16 mouse cellular contexts compared by ENCODE assay signal in genomic region chr1:150775742-150776141, GRCm38 (mm10).
DNase-seq lines count a peak whose midpoint lies in the region; ATAC-seq lines count a peak whose summit lies in the region.
"Had no signal": no experiment of that assay in that cellular context is flagged by ENCODE, and none has a peak within 500 bp of the region (broad histone marks: within the 10 kb centered on the region; RNA-seq: fewer than 3 reads in every experiment).

No protein-coding gene starts in this region.

- no peak overlapping the region for H3K9ac ChIP-seq in neural tube, embryonic 15.5 days (replicated peaks)
- H3K9ac ChIP-seq: embryonic facial prominence, embryonic 12.5 days; forebrain, embryonic 12.5 days had no signal

- H3K4me2 ChIP-seq in neural tube, embryonic 15.5 days, result no peak overlapping the region
- H3K4me2 ChIP-seq: embryonic facial prominence, embryonic 12.5 days; forebrain, embryonic 12.5 days had no signal

- H3K36me3 ChIP-seq in neural tube, embryonic 15.5 days, result no peaks in the 10 kb centered on the region
- H3K36me3 ChIP-seq: forebrain, embryonic 12.5 days; hindbrain, embryonic 10.5 days had no signal

- DNase-seq in gastrocnemius, postnatal 10 days, result peak; percentile 28
- DNase-seq in gastrocnemius, postnatal 25 days, result no peak
- DNase-seq in layer of hippocampus, postnatal 10 days (ENCODE audit: low spot score in 2 of 2), result peak; percentile 8 to 18
- DNase-seq in layer of hippocampus, postnatal 36 days, result no peak
- DNase-seq in right cerebral cortex, postnatal 14 days, result peak; percentile 62
- DNase-seq in right cerebral cortex, postnatal 25 days, result no peak
- DNase-seq: cerebellum, adult 8-10 months; midbrain, embryonic 14.5 days; spleen, adult 18-20 months; thymus, postnatal 14 days had no signal

- ATAC-seq in neural tube, embryonic 15.5 days (ENCODE audit: low FRiP score), result no peak
- ATAC-seq: inflammation-experienced regulatory T-cells, adult 6 months; lung, postnatal 0 days had no signal

- H3K27me3 ChIP-seq in neural tube, embryonic 15.5 days (replicated peaks), result no peaks in the 10 kb centered on the region
- H3K27me3 ChIP-seq: embryonic facial prominence, embryonic 12.5 days; forebrain, embryonic 12.5 days had no signal

- no peak overlapping the region for H3K4me3 ChIP-seq in neural tube, embryonic 15.5 days (replicated peaks)
- H3K4me3 ChIP-seq: embryonic facial prominence, embryonic 12.5 days; forebrain, embryonic 12.5 days; hindbrain, embryonic 10.5 days had no signal

- H3K27ac ChIP-seq in neural tube, embryonic 15.5 days (replicated peaks), result no peak overlapping the region
- H3K27ac ChIP-seq: embryonic facial prominence, embryonic 12.5 days; forebrain, embryonic 12.5 days; hindbrain, embryonic 10.5 days had no signal

- 77% methylated on average over 2 of the region's 2 CpGs for WGBS in neural tube, embryonic 15.5 days

- H3K9me3 ChIP-seq in neural tube, embryonic 15.5 days (replicated peaks), result no peaks in the 10 kb centered on the region
- H3K9me3 ChIP-seq: embryonic facial prominence, embryonic 12.5 days; forebrain, embryonic 12.5 days; hindbrain, embryonic 10.5 days had no signal

- no peaks in the 10 kb centered on the region for H3K4me1 ChIP-seq in neural tube, embryonic 15.5 days

Comparison
In these comparisons a context has a peak if more than half of its experiments do, and no peak if none do; other contexts are left out.
1. DNase-seq: peak in gastrocnemius, postnatal 10 days (single experiment), layer of hippocampus, postnatal 10 days (2 of 2) and right cerebral cortex, postnatal 14 days (single experiment); none in gastrocnemius, postnatal 25 days (single experiment), layer of hippocampus, postnatal 36 days (0 of 2) and right cerebral cortex, postnatal 25 days (single experiment).